Mouse (Mus musculus): Measurements from ENCODE around the gene Pced1a. TPM values are rescaled to one million over a fixed set of nuclear protein-coding genes. Genes with fewer than 3 reads are reported as not detected.

The Pced1a gene
- 10 to 100 TPM; 23.1 to 29.9 (median 24.1) TPM for total RNA-seq (2022)

DNA sequence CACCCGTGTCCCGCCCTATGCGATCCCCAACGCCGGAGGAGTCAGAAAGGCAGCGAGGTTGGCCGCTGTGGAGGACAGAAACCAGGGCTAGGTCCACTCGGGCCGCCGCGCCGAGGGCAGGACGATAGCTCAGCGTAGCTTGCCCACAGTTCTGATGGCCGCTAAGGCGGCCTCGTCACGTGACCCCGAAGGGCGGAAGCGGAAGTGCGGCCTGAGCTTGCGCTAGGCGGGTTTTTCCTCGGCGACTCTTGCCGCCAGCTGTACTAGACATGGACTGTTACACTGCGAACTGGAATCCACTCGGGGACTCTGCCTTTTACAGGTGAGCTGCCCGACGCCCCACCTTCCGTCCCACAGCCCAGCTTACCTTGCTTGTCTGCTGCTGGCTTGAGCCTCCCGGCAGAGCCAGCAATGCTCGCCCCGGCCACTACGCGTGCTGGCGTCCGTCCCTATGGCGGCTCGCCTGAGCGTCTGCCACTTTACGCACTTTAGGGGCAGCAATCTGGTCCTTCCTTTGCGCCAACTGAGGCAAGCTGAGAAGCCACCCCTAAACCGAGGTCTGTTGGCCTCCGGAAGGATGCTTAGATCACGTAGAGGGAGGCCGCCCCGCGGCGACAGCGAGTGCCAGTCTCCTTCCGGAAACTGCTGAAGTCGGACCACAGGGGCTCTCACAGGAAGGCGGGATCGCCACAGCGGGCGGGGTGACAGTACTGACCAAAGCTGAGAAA is at the start of gene Pced1a, which contains the start of gene Vps16:
Gene Pced1a (minus strand): TSS at position 576 of the 728 bp plus-strand sequence.
Gene Vps16 (plus strand): TSS at position 214 of the 728 bp plus-strand sequence.
- DNase-seq (ENCODE audit: low spot score in 2 of 2): peak; percentile 89

DNA sequence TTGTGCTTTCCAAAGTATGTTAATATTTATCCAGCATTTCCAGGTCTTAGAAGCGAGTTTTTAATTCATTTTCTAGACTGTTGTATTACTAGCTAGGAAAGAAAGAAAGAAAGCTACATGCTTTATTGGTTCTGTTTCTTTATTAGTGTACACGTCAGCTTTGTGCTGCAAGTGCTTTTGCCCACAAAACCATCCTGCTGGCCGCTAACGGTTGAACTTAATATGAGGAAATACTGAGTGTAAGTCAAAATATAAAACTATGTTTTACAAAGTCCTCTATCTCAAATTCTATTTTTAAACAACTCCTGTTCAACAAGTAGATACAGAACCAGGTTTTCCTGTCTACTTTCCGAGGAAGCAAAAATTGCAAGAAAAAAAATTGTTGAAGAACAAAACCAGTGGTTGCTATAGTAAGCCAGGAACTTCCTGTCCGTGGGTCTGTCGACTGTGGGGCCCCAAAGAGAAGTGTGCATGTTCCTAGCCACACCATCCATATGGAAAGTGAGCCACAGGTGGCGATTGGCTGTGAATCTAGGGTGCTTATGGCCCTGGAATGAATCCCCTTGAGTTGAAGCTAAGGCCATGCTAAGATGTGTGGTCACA is 48.5 kb upstream of the Pced1a start:
- no peak for DNase-seq (ENCODE audit: low spot score in 2 of 2)

DNA sequence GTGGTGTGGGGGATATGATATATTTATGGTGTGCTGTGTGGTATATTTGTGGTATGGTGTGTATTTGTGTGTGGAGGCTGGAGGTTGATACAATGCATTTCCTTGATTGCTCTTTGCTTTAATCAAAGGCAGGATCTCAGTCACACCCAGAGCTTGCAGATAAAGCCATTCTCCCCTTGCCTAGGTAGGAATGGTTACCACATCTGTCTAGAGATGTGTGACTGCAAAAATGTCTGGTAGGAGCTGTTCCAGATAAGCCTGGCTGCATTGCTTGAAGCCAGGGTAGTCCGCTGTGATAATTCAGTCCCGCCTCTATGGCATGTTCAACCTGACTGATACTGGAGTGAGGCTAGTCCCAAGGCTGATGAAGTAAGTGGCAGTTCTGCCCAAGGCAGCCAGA is 45.4 kb upstream of the Pced1a start:
- no peak for DNase-seq (ENCODE audit: low spot score in 2 of 2)

DNA sequence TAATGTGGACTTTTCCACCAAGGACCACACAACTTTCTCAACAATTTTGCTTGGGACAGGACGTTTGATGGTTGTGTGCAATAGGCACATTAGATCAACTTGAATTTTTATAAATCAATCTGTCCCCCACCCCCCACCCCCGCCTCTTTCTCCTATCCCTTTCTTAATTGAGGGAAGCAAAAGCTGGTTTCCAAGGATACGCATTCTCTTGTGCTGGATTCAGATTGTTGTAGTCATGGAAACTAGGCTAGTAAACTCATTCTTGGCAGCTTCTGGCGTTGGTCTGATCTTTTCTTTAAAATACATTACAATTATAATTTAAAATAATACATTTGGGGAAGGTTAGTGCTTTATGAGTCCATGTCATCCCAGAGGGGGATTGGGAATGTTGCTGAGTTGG is 44.9 kb upstream of the Pced1a start:
- DNase-seq (ENCODE audit: low spot score in 2 of 2): no peak

DNA sequence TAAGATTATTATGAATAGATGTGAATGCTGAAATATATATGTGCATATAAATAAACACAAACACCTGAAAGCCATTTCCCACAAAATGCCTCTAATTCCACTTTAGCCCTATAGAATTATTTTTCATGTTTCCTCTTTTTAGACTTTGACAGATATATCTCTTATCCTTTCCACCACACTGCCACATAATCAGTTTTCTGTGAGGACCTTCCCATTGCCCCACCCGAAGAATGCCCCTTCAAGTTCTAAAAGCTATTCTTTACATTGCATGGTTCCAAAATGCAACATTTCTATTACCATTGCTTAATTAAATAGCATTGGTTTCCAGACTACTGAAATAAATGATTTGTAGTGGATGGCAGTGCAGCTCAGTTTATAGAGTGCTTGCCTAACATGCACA is 41.9 kb upstream of the Pced1a start:
- no peak for DNase-seq (ENCODE audit: low spot score in 2 of 2)

DNA sequence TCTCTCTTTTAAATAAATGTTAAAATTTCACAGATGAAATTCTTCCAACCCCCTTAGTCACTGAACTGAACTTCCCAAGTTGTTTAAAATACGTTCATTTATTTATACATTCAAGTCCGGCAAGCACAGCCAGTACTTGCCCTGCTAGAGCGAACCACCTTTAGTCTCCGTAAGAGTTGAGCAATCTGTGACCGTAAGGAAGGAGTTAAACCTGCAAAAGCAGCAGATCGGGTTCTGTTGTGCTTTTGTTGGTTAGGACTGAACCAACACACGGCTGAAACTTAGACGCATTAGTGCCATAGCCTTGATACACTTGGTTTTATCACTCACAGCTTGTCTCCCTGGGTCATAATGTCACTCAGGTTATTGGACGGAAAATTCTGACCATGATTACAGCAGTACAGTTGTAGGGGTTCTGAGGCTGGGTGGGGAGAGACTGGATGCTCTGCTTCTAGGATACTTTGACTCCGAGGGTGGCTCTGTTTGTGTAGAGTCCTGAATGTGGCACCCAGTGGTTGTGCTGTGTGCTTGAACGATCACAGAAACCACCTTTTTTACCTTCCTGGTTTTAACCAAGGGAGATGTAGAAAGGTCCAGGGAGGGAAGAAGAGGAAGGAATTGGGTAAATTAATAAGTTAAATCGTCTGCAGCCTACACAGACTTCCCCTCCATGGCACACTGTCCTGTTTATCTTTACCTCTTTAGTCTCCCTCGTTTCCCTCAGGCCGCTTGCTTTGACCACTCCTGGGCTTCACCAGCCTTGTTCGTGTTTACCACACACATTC is 37.0 kb upstream of the Pced1a start:
- no peak for DNase-seq (ENCODE audit: low spot score in 2 of 2)

DNA sequence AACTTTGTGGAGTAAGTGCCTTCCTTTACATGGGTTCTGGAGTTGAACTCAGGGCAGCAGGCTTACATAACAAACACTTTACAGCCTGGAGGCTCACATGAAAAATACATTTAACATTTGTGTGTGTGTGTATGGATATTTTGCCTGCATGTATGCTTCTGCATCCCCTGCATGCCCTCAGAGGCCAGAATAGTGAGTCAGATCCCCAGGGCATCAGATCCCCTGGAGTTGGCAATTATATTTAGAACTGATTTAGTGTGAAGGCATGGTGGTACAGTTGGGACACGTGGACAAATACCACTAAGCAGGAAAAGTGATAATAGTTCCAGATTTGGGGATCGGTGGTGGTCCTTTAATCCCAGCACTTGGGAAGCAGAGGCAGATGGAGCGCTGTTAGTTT is 35.1 kb upstream of the Pced1a start:
- no peak for DNase-seq (ENCODE audit: low spot score in 2 of 2)

DNA sequence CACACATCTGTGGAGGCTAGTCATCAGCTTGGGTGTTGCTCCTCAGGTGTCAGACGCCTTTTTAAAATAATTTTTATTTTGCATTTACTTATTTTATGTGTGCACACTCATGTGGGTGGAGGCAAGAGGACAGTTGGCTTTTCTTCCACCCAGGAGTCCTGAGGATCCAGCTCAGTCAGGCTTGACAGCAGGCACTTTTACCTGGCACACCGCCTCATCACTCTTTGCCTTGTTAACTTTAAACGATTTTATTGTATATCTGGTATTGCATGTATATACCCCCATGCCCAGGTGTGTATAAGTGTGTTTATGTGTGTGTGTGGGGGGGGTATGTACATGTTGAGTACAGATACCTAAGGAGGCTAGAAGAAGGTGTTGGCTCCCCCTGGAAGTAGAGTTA is 33.4 kb upstream of the Pced1a start:
- DNase-seq (ENCODE audit: low spot score in 2 of 2): no peak

DNA sequence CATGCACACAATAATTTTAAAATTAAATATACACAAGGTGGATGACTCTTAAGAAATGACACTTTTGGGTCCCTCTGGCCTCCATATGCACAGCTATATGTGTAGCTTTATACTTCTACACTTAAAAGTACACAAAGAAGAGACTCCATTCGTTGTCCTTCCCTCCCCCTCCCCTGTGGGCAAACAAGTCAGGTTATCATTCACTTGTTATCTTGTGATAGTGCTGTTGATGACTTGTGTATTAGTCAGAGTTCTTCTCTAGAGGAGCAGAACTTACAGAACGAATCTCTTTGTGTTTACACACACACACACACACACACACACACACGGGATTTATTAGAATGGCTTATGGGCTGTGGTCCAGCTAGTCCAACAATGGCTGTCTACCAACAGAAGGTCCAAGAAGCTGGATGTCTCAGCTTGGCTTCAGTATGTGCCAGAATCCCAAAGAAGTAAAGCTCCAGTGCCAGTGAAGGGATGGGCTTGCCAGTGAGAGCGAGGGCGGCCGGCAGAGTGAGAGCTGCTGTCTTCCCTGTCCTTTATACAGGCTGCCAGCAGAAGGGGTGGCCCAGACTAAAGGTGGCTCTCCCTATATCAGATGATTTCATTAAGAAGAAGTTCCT is 30.4 kb upstream of the Pced1a start:
- DNase-seq (ENCODE audit: low spot score in 2 of 2): no peak

DNA sequence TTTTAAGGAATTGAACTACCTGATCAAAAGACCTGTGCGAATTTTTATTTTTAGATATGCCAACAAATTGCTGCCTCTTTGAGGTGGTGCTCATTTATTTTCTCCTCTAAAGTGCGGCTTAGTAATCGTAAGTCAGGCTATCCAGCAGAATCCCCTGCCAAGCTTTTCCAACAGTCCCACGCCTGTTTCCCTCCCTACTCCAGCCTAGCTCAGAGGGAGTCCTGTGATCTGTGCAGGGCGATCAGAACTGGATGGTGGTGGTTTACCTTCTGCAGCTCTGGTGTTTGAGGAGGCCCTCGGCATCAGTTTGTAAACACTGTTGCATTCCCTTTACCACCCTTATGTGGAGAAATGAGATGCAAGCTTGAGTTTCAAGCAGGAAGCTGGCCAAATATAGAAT is 28.9 kb upstream of the Pced1a start:
- DNase-seq (ENCODE audit: low spot score in 2 of 2): no peak

DNA sequence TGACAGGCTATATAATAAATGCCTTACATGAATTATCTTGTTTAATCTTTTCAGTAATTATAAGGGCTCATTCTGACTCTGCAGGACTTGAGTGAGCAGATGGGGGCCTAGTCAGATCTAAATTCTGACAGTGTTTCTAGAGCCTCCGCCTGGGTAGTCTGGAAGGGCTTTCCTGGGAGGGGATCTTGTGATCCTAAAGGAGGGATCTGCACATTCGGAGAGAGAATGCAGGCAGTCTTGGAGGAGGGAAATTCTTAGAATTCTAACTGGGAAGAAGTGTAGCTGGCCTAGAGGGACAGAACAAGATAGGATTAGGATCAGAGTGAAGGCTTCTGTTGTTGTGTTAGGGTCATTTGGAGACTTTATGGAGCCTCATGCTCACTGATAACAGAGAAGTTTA is 27.8 kb upstream of the Pced1a start:
- no peak for DNase-seq (ENCODE audit: low spot score in 2 of 2)

DNA sequence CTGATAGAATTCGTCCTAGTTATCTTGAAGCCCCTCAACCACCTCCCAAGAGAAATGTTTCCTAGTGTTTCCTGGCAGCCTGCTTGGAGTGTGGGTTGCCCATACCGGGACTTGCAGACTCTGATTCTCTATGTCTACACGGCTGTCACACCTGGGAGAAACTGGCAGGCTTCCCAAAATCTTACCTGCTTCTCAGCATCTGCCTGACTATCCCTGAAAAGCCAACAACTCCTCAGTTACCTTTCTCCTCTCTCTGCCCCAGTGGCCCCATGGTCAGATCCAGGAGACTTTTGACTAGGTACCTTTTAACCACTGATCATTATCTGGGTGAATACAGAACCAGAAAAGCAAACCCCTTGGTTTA is 27.2 kb upstream of the Pced1a start:
- DNase-seq (ENCODE audit: low spot score in 2 of 2): no peak

DNA sequence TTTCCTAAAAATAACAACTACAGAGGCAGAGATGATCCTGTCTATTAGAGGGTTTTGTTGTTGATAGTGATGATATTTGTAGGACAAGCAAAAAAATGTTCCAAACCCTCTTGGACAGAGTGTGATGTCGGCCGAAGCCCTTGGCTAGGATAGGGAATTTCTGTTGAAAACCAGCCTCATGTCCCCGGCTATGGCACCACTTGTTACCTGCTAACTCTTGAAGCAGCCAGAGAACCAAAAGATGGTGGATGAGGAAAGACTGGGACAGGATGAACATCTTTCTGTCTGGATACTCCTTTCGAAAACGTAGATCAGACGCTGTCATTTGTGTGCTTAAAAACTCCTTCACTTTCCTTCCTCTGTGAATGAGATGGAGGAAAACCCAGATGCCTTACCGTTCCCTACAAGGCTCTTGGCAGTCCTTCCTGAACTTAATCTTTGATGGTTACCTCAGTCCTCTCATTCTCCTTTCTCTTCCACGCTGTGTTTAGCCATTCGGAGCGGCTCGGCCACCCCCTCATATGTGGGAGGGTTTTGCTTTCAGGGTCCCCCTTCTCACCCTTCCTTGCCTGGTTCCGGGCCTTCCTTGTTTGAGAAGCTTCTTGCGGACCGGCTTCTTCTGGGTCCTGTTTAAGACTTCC is 26.7 kb upstream of the Pced1a start:
- no peak for DNase-seq (ENCODE audit: low spot score in 2 of 2)

DNA sequence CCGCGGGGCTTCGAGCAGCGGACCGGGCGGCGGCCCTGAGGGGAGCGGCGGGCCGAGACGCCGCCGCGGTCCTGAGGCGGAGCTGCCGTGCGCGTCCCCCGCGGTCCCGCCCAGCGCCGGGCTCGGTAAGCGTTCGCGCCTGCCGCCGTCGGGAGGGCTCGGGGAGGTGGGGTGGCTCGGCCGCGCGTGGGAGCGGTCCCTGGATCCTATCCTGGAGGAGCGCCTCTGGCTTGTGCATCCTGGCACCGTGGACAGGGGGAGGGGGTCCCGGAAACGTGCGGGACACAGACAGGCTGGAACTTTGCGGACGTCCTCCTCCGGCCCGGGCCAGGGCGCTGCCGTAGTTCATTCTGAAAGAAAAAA is 25.9 kb upstream of the Pced1a start:
- DNase-seq (ENCODE audit: low spot score in 2 of 2): peak; percentile 58 to 72

DNA sequence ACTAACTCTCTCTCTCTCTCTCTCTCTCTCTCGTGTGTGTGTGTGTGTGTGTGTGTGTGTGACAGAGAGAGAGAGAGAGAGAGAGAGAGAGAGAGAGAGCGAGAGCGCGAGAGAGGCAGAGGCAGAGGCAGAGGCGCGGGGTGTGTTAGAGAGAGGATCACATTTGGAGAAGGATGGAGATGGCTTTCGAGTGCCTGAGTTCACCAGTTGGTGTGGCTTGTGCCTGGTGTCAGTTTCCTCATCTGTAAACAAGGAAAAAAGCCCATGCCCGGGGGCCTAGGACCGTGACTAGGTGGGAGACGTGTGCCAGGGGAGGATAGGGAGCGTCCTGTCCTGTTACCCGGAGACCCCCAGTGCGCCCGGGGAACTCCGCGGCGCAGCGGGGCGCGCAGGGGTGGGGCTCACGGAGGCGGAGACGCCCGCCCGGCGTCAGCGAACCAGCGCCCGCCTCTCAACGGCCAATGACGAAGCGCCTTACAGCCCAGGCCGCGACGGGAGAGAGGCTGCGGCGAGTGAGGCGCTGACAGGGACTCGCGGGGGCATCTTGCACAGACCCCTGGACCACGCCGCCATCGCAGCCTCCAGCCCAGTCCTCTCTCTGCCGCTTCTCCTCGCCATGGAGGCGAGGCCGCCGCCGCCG is 25.4 kb upstream of the Pced1a start, which contains the start of gene Ptpra:
Gene Ptpra (plus strand): TSS at position 485 of the 640 bp plus-strand sequence.
- peak; percentile 87 to 92 for DNase-seq (ENCODE audit: low spot score in 2 of 2)

DNA sequence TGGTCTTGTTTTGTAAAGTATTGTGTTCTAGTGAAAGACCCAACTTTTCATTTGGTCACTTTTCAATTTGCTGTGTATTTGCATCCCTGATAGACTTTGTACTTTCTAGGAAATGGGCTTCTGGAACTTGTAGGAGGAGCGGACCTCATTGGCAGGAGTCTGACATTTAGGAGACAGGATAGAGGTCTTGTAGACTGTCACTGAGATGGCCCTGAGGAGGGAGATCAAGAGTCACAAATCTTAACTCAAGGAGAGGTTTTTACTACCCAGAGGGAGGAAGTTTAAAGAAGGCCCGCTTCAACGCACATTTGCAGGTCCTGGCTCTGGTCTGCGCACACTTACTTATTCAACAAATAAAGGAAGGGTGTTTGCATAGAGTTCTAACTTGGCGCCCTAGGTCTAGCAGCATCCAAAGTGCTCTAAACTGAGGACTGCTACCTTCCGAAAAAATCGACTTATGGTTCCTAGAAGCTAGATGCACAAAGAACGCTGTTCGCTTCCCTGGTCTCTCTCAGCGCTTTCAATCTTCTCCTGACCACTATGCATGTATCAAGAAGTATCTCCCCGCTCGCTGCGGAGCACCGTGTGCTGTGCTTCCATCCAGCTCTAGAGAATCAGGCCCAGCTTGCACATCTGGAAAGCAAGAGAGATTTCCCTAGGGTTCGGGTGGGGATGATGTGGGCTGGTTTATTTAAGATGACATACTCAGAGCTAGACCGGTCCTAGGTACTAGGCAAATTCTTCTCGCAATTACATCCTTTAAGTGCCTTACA is 24.7 kb upstream of the Pced1a start:
- DNase-seq (ENCODE audit: low spot score in 2 of 2): no peak

DNA sequence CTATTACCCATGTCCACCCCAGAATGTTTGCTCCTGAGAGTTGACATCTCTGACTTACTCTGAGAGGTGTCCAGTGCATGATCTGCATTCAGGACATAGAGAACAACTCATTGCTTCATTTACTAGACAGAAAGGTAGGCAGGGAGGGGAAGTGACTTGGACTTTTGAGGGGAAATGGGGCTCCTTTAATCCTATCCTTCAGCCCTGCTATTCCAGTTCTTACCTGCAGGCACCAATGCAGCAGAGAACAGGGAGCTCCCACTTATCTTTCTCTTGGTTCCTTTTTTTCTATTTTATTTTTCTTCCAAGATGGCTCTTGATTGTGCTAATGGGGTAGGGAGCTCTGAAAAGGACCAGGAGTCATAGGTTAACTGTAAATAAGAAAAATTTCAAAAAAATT is 23.9 kb upstream of the Pced1a start:
- DNase-seq (ENCODE audit: low spot score in 2 of 2): no peak

DNA sequence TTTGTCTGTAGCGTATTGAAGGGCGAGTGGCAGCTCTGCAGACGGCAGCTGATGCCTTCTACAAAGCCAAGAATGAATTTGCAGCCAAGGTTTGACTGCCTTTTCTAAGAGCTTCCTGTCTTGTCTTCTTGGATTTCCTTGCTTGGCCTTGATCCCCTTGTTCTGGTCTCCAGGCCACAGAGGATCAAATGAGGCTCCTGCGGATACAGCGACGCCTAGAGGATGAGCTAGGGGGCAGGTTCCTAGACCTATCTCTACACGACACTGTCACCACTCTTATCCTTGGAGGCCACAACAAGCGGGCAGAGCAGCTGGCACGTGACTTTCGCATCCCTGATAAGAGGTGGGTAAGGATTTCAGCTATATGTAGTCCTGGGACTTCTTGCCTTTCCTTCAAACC is 17.7 kb upstream of the Pced1a start:
- no peak for DNase-seq (ENCODE audit: low spot score in 2 of 2)

DNA sequence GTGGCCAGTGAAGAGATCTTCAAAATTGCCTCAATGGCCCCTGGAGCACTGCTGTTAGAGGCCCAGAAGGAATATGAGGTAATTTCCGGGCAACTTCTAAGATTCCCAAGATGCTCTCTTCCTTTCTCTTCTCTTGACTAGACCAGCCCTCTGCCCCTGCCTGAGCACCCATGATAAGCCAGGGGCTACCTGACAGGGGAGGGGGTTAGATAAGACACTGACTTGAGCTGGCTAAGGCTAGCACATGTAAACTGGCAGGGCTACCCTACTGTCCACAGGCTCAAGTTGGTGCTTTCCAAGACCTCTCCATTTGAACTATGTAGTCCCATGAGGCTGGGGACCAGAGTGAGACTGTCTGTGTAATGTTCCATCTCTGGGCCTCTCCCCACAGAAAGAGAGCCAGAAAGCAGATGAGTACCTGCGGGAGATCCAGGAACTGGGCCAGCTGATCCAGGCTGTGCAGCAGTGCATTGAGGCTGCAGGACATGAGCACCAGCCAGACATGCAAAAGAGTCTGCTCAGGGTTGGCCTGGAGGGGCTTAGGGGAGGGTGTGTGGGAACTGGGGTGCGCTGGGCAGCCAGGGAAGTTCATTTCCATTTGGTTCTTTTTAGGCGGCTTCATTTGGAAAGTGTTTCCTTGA is 15.5 kb upstream of the Pced1a start:
- no peak for DNase-seq (ENCODE audit: low spot score in 2 of 2)

DNA sequence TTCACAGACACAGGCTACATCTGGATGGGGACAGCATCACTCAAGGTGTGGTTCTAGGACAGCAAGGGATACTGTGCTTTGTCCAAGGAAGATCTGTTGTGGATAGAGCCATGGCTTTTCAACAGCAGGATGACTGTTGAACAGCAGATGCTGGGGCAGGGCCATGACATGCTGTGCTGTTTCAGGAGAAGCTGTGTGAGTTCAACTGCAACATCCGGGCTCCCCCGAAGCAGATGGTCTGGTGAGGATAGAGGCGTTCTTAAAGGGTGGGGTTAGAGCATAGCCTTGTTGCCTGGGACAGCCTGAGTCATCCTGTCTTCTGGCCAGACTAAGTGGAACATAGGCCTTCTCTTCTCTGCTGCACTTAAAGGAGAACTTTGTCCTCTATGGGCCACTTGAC is 14.4 kb upstream of the Pced1a start:
- DNase-seq (ENCODE audit: low spot score in 2 of 2): no peak
